Mouse (Mus musculus) heart, adult 2 months (tissue): Measurements from ENCODE around the gene Nrbp1.

Experiments
- CTCF ChIP-seq: fragments of 200-600 bp; IDR thresholded peaks from 2 replicates; pipeline ENCODE4 v1.8.1; 2022; ENCODE audit warnings: antibody characterized with exemption, mild to moderate bottlenecking, moderate library complexity
- EP300 ChIP-seq: fragments of 200-500 bp; IDR thresholded peaks from 2 replicates; pipeline ENCODE4 v1.6.1; 2011; ENCODE audit warnings: low read depth, low read length, control low read depth; ENCODE audit not compliant: insufficient read depth
- POLR2A ChIP-seq: fragments of 200-500 bp; IDR thresholded peaks from 2 replicates; pipeline ENCODE4 v1.6.1; 2011; ENCODE audit warnings: mild to moderate bottlenecking, low read depth, low read length, control low read depth; ENCODE audit not compliant: insufficient read depth

GRCm38 (mm10) chr5:31203866-31204265, 36.8 kb upstream of the Nrbp1 start:
- no peak for TF ChIP-seq POLR2A
- TF ChIP-seq EP300: no peak
- no peak for TF ChIP-seq CTCF
